Mouse (Mus musculus): Measurements from ENCODE around the gene Chrm4.

Gene Chrm4

GRCm38 (mm10) chr2:91963443-91963932 lies 36.4 kb downstream of the Chrm4 start:
- peak; percentile 87 to 89 for DNase-seq (ENCODE audit: low spot score in 2 of 2)

GRCm38 (mm10) chr2:91964610-91965204 lies 37.7 kb downstream of the Chrm4 start:
- DNase-seq (ENCODE audit: low spot score in 2 of 2) = no peak

GRCm38 (mm10) chr2:91965417-91965816 lies 38.4 kb downstream of the Chrm4 start:
- no peak for DNase-seq (ENCODE audit: low spot score in 2 of 2)

GRCm38 (mm10) chr2:91966367-91966766 lies 39.3 kb downstream of the Chrm4 start:
- no peak for DNase-seq (ENCODE audit: low spot score in 2 of 2)

GRCm38 (mm10) chr2:91967962-91968361 lies 40.9 kb downstream of the Chrm4 start:
- DNase-seq (ENCODE audit: low spot score in 2 of 2) = no peak

- peak in 1 of 2 experiments; percentile 57 for DNase-seq (ENCODE audit: low spot score in 2 of 2)
Measured at GRCm38 (mm10) chr2:91971231-91972097, 44.4 kb downstream of the Chrm4 start.

GRCm38 (mm10) chr2:91972121-91972566 lies 45.1 kb downstream of the Chrm4 start:
- no peak for DNase-seq (ENCODE audit: low spot score in 2 of 2)

GRCm38 (mm10) chr2:91973416-91974135 lies 46.5 kb downstream of the Chrm4 start:
- DNase-seq (ENCODE audit: low spot score in 2 of 2) = no peak

GRCm38 (mm10) chr2:91975581-91976541 lies 48.8 kb downstream of the Chrm4 start, which contains the start of gene Dgkz:
TSS of gene Dgkz (minus strand) at chr2:91975864.
- no peak for DNase-seq (ENCODE audit: low spot score in 2 of 2)

- no peak for DNase-seq (ENCODE audit: low spot score in 2 of 2)
Measured at GRCm38 (mm10) chr2:91977960-91978359, 50.9 kb downstream of the Chrm4 start.

Measured in frontal cortex, postnatal 14 days (tissue).